Mouse (Mus musculus) frontal cortex, postnatal 10 days (tissue): ENCODE measurements around the gene Olfr136.

Experiments
- DNase-seq, 2 experiments: peaks; one replicate each; pipeline ENCODE4 v3.0.0; 2022; ENCODE audit warnings: low spot score in 2 of 2, mixed read lengths in 1 of 2

Gene Olfr136

DNA sequence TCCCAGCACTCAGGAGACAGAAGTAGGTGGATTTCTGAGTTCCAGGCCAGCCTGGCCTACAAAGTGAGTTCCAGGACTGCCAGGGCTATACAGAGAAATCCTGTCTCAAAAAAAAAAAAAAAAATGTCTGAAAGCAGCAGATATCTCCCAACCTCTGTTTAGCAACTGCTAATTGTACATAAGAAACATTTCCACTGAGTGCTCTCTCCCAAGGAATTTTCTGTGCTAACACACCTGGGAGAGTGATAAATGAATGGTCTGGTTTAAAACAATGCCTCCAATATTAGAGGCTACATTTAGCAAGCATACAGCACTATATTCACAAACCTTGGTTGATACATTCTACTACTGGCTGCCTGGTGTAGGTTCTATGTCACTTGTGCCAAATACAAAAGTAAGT is at the start of gene Olfr136:
TSS of gene Olfr136 (plus strand) at position 301 of the 400 bp plus-strand sequence.
- DNase-seq = no peak

DNA sequence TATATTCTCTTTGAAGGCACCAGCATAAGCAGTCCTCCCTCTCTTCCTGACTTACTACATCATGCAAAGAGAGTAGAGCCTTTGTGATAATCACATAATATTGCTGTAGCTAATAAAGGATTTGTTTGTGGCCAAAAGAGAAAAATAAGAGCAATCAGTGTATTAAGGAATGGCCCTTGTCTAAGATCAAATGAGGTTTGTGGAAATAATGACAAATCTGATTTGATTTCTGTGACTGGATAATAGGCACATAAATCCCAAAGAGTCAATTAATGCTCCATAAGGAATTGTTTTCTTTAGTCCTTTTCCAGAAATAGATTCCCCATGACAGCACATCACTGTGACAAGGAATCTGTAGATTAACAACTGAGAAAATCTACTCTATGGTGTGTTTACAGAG is 22.2 kb upstream of the Olfr136 start, which contains the start of gene Olfr137:
TSS of gene Olfr137 (minus strand) at position 101 of the 400 bp plus-strand sequence.
- DNase-seq = no peak
